Mouse (Mus musculus) embryonic facial prominence, embryonic 15.5 days (tissue): ENCODE data around the gene Insyn1. TPM values are rescaled to one million over a fixed set of nuclear protein-coding genes. Genes with fewer than 3 reads are reported as not detected.
A peak's percentile ranks its signal among the peaks of the same experiment; 100 is the strongest.

Source experiments
- ATAC-seq: fragments of 200-750 bp; cut with Nextera tagmentation; 2 replicates; pipeline ENCODE4 v1.8.0; 2017; ENCODE audit warnings: low read depth, moderate TSS enrichment; ENCODE audit not compliant: insufficient number of reproducible peaks, low FRiP score, low TSS enrichment
- H3K27ac ChIP-seq: fragments of 300-500 bp; sonication (generic); replicated peaks from 2 replicates; pipeline ENCODE4 v1.5.1; 2015; ENCODE audit warnings: mild to moderate bottlenecking, inconsistent platforms
- H3K27me3 ChIP-seq: fragments of 300-500 bp; sonication (generic); 2 replicates; pipeline ENCODE4 v1.6.1; 2015; ENCODE audit warnings: inconsistent platforms
- H3K36me3 ChIP-seq: fragments of 300-500 bp; sonication (generic); 2 replicates; pipeline ENCODE4 v1.6.1; 2015; ENCODE audit warnings: mild to moderate bottlenecking, inconsistent platforms
- H3K4me1 ChIP-seq: fragments of 300-500 bp; sonication (generic); 2 replicates; pipeline ENCODE4 v1.6.1; 2015; ENCODE audit warnings: inconsistent platforms
- H3K4me2 ChIP-seq: fragments of 300-500 bp; sonication (generic); replicated peaks from 2 replicates; pipeline ENCODE4 v1.6.1; 2015; ENCODE audit warnings: mild to moderate bottlenecking, inconsistent platforms
- H3K4me3 ChIP-seq: fragments of 300-500 bp; sonication (generic); replicated peaks from 2 replicates; pipeline ENCODE4 v1.5.1; 2015; ENCODE audit warnings: mild to moderate bottlenecking, inconsistent platforms
- H3K9ac ChIP-seq: fragments of 300-500 bp; sonication (generic); 2 replicates; pipeline ENCODE4 v1.6.1; 2015; ENCODE audit warnings: inconsistent platforms
- H3K9me3 ChIP-seq: fragments of 300-500 bp; sonication (generic); replicated peaks from 2 replicates; pipeline ENCODE4 v1.6.1; 2016; ENCODE audit warnings: inconsistent platforms
- WGBS: fragments of 180-500 bp; shearing (Covaris S2); methylation state at CpG from one replicate; pipeline ENCODE4 v1.1.7; 2015; 5-methylcytosine and 5-hydroxymethylcytosine counted together
- polyA plus RNA-seq: library from polyadenylated mRNA; unstranded; fragments of >200 nt; fragmentation: Nextera tagmentation; extraction: Ambion mirVana; gene quantifications from 2 replicates; pipeline ENCODE4 v1.2.1, GENCODE M21; 2015

The Insyn1 gene
- 3.7 and 4.6 TPM in 2 replicates for polyA plus RNA-seq

DNA sequence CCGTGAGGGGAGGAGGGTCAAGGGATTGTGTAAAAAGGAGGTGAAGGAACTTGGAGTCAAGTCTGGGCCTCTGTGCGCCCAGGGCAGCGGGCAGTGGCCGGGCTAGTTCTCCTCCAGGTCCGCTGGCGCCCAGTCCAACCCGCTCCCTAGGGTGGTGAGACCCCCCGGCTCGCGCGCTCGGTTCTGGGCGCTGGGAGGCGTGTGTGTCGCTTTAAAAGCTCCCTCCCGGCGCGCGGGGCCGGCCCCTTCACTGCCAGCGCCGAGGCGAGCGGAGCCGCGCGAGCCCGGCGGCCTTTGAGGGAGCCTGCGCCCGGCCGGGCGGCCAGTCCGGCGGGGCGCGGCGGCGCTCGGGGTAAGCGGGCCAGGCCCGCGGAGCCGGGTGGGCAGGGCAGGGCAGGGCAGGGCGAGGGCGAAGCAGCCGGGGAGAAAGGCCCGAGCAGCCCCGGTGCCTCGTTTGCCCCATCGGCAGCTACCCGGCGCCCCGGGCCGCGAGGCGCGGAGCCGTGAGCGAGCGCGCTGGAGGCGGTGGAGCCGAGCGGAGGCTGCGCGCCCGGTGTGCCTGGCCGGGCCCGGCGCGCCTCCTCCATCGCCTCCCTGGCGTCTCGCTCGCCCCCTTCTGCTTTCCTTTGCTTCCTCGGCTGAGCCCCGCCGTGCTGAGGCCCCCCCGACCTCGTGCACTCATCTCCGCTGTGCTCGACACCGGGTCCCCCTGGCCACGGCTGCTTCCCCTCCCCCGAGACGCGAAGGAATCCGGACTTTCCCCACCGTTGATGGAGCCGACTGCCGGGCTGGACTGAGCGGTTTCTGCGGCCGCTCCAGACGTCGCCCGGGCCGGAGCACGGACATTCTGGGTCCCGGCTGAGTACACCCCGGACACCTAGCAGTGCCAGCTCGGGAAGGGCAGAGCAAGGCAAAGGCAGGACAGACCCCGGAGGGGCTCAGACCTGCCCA lies at the start of gene Insyn1:
Insyn1 (plus strand) TSS at position 753 of the 951 bp plus-strand sequence.
- H3K4me3 ChIP-seq: peak within 1 kb of the TSS; percentile 68
- H3K36me3 ChIP-seq: no peaks in the 10 kb centered on the region
- peak within 1 kb of the TSS; percentile 86 for H3K27ac ChIP-seq
- H3K4me1 ChIP-seq: peaks cover 32% of the 10 kb centered on the region
- ATAC-seq: peak; percentile 85
- H3K4me2 ChIP-seq: peak within 1 kb of the TSS; percentile 93
- under 1% methylated on average over 86 of the region's 104 CpGs for WGBS
- no peaks in the 10 kb centered on the region for H3K9me3 ChIP-seq
- H3K9ac ChIP-seq: peak within 1 kb of the TSS; percentile 54
- peaks cover 16% of the 10 kb centered on the region; the same call in 1 of the 2 replicates for H3K27me3 ChIP-seq

DNA sequence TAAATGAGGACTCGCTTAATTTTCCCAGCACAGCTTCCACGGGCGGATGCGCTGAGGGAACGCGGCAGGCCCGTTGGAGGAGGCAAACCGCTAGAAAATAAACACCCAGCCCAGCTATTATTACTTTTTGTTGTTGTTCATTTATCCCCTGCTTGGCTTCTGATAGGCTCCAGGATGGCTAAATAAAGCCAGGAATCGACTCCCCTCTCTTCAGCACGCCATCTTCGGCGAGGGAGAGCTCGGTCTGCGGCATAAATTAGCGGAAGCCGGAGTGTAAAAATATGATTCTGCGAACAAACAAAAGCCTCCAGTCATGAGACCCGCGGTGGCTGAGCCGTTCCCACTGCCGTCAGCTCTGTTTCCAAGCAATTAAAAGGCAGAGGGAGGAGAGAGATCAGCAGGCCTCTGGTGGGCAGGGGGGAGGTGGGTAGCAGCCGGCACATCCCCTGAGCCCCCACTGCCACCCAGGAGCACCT lies 49.4 kb upstream of the Insyn1 start:
- no peak for ATAC-seq

DNA sequence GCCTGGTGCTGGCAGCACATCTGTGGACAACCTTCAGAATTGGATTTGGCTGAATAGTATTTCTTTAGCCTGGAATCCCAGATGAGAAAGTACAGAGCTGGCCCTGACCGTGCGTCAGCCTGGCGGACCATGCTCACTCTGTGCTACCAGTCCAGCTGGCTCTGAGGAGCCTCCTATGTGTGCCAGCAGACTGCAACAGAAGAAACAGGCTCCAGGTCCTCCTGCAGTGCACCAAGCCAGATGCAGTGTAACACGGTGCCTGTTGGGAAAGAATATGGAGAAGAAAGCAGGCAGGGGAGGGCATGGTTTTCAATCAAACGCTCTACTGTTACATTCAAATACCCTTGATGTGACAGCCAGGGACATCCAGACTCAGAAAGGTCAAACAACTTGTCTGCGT lies 48.3 kb upstream of the Insyn1 start:
- Histone ChIP-seq H3K4me2 (no peak overlapping the region), H3K9me3 (no peaks in the 10 kb centered on the region), H3K9ac (no peak overlapping the region), H3K36me3 (no peaks in the 10 kb centered on the region), H3K4me1 (peaks cover 29% of the 10 kb centered on the region), H3K27ac (no peak overlapping the region), H3K27me3 (no peaks in the 10 kb centered on the region), H3K4me3 (no peak overlapping the region)
- WGBS: 59% methylated on average over 6 of the region's 6 CpGs
- no peak for ATAC-seq

More for the DNA sequence above, 49.4 kb upstream of the Insyn1 start:
- Histone ChIP-seq H3K4me1 (peaks cover 29% of the 10 kb centered on the region), H3K9ac (no peak overlapping the region), H3K9me3 (no peaks in the 10 kb centered on the region), H3K36me3 (no peaks in the 10 kb centered on the region), H3K4me3 (no peak overlapping the region), H3K27ac (no peak overlapping the region), H3K27me3 (no peaks in the 10 kb centered on the region), H3K4me2 (no peak overlapping the region)
- 71% methylated on average over 22 of the region's 22 CpGs for WGBS

DNA sequence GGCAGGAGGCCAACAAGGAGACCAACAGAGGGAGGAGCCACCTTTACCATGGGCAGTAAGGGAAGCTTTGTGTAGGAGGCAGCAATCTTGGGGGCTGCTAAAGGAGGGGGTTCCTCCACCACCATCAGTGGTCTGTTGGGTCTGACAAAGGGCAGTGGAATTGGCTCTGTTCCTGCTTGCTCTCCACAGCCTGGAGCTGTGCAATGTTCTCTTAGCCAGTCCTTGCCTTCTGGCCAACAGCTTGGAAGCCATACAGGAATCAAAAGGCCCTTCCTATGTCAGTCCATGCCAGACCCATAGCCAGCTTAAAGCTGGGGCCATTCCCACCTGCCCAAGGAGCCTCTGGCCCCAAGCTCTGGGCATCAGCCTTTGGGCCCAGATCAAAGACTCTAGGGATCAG lies 47.8 kb upstream of the Insyn1 start:
- Histone ChIP-seq H3K4me3 (no peak overlapping the region), H3K4me1 (peaks cover 29% of the 10 kb centered on the region), H3K9ac (no peak overlapping the region), H3K36me3 (no peaks in the 10 kb centered on the region), H3K27me3 (no peaks in the 10 kb centered on the region), H3K9me3 (no peaks in the 10 kb centered on the region), H3K27ac (no peak overlapping the region), H3K4me2 (no peak overlapping the region)
- ATAC-seq: no peak

DNA sequence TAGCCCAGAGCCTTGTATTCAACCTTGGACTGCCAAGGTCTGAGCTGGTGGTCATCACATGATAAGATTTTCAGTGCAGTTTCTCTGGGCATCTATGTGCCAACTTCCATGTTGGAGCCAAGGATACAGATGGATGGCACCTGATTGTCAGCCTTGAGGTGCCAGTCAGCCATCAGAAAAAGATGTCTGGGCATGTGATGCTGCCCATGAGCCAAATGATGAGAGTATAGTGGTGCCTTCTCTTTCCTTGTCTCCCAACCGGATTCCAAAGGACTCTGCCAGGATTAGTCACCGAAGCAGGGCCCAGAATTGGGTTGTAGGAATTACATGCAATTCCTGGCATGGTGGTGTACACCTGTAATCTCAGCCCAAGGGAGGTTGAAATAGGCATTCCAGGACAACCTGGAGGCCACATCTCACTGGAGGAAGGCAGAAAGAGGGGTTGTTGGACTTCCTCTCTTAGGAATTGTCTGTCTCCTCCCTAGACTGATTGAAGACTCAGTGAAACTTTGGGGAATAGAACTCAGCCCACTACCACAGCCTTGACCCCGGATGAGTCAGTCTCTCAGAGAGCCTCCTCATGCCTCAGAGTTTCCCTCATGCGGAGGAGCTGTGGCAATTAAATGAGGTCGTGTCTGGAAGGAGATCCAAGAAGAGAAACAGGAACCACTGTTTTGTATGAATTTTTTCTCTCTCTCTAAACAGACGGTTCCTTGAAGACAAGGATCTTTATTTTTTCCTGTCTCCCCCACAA lies 46.9 kb upstream of the Insyn1 start:
- no peaks in the 10 kb centered on the region for H3K9me3 ChIP-seq
- peak overlapping the region; percentile 69 for H3K27ac ChIP-seq
- no peak overlapping the region for H3K4me2 ChIP-seq
- ATAC-seq: 0 out of 2 replicates have a peak, but pooled peaks have one; percentile 47
- no peaks in the 10 kb centered on the region for H3K36me3 ChIP-seq
- H3K4me3 ChIP-seq: no peak overlapping the region
- H3K4me1 ChIP-seq: peaks cover 29% of the 10 kb centered on the region
- H3K27me3 ChIP-seq: no peaks in the 10 kb centered on the region
- 40% methylated on average over 6 of the region's 6 CpGs for WGBS
- no peak overlapping the region for H3K9ac ChIP-seq

DNA sequence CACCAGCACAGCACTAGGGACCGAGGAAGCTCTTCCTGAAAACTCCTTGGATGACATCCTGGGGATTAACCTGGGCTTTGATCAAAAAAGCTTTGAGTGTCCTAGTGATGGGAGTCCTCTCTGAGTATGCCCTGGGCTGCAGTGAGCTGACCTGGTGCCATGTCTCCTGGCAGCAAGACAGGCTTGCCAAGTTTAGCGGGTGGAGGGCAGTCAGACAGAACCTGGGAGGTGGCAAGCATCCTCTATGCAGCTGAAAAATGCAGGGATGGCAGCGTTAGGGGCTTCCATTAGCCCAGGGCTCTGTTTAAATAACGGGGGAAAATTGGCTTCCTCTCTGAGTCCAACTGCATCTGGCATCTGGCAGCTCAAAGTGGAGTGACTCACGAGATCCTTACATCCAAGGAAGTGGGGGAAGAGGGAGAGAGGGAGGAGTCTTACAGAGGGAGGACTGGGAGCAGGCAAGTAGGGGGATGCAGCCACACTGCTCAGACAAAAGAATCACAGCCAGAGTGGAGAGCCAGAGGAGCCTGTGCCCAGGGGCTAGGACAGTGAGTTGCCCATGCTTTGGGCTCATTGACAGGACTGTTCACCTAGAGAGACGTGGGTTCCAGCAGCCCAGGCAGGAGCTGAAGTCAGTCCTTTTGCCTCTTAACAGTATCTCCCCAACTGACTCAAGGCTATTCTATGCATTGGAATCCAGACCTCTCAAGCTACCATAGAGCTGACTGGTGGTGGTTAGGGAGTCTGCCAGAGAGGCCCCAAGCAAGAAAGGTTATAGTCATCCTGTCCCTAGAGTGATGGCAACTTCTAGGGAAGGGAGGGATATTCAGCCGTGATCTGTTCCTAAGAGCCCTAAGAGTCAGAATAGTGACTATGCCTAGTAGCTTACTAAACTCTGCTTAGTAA lies 46.0 kb upstream of the Insyn1 start:
- Histone ChIP-seq H3K9ac (no peak overlapping the region), H3K36me3 (no peaks in the 10 kb centered on the region)
- WGBS: 22% methylated on average over 7 of the region's 7 CpGs

DNA sequence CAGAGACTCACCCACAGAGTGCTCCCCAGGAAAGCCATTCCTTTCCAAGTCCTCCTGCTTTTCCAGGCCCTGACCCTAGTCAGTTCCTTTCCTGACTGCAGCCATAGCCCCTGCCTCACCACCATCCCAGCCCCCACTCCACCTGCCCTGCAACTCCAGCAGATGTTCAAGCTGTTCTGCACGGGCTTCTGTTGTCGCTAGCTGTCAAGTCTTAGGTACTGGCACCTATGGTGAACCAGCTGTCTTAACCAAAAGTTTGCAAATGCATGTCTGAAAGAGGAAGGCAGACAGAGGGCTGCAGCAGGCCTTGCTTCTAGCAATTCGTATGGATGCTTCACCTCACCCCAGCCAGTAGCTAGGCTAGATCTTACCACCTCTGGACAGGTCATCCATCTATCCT lies 45.3 kb upstream of the Insyn1 start:
- Histone ChIP-seq H3K4me1 (peaks cover 29% of the 10 kb centered on the region), H3K9me3 (no peaks in the 10 kb centered on the region), H3K27me3 (no peaks in the 10 kb centered on the region), H3K4me3 (no peak overlapping the region), H3K4me2 (no peak overlapping the region), H3K27ac (0 out of 2 replicates have a peak overlapping the region, but pooled peaks have one; percentile 69), H3K9ac (no peak overlapping the region), H3K36me3 (no peaks in the 10 kb centered on the region)
- WGBS: 82% methylated on average over 3 of the region's 3 CpGs
- no peak for ATAC-seq

More for the DNA sequence above, 46.0 kb upstream of the Insyn1 start:
- H3K27me3 ChIP-seq: no peaks in the 10 kb centered on the region
- ATAC-seq: peak; percentile 70
- peak overlapping the region; percentile 69 for H3K27ac ChIP-seq
- peaks cover 29% of the 10 kb centered on the region for H3K4me1 ChIP-seq
- H3K9me3 ChIP-seq: no peaks in the 10 kb centered on the region
- H3K4me2 ChIP-seq: no peak overlapping the region
- H3K4me3 ChIP-seq: no peak overlapping the region

DNA sequence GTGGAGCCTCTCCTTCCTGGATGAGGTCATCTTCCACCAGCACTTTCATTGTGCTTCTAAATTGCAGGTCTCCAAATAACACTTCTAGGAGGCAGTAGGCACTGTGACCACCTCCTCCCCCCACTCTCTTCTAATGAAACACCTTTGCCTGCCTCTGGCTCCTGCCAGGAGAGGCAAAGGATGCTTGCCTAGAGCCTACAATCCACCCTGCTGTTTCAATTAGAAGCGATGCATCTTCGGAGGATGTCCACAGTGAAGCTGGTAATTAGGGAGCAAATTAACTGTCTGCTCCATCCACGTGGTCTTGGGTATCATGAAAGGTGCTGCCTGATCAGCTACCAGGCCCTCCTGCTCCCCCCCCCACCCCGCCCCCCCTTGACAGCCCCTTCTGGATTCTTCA lies 41.6 kb upstream of the Insyn1 start:
- Histone ChIP-seq H3K9me3 (no peaks in the 10 kb centered on the region), H3K4me1 (peaks cover 11% of the 10 kb centered on the region), H3K4me2 (no peak overlapping the region), H3K9ac (no peak overlapping the region), H3K36me3 (no peaks in the 10 kb centered on the region), H3K27me3 (no peaks in the 10 kb centered on the region), H3K27ac (no peak overlapping the region), H3K4me3 (no peak overlapping the region)
- 30% methylated on average over 4 of the region's 4 CpGs for WGBS
- no peak for ATAC-seq

DNA sequence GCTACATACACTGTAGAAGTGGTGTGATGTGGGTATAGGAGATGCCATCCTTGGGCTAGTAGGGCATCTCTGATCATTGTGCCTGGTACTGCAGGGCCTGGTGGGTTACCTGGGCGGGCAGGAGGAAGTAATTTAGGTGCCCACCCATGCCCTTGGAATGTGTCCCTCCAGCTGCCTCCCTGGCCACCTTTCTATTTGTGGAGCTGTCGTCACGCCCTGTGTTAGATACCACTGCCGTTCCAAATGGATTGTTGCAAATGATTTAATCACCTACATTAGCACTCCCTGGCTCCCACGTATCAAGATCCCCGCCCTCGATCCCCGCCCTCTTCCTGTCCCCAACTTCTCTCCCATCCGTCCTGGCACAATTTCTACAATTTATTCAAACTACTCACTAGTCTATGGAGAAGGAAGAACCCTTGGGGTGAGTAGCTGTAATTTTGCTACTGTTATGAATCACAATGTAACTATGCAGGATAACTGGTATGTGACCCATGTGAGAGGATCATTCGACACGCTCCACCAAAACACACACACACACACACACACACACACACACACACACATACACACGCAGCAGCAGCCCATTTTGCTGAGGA lies 40.3 kb upstream of the Insyn1 start:
- no peaks in the 10 kb centered on the region for H3K27me3 ChIP-seq
- no peak overlapping the region for H3K4me3 ChIP-seq
- no peaks in the 10 kb centered on the region for H3K36me3 ChIP-seq
- no peak overlapping the region for H3K4me2 ChIP-seq
- no peak for ATAC-seq
- H3K4me1 ChIP-seq: no peaks in the 10 kb centered on the region; the same call in 1 of the 2 replicates
- H3K9me3 ChIP-seq: no peaks in the 10 kb centered on the region
- H3K27ac ChIP-seq: no peak overlapping the region
- no peak overlapping the region for H3K9ac ChIP-seq
- WGBS: 69% methylated on average over 12 of the region's 12 CpGs

DNA sequence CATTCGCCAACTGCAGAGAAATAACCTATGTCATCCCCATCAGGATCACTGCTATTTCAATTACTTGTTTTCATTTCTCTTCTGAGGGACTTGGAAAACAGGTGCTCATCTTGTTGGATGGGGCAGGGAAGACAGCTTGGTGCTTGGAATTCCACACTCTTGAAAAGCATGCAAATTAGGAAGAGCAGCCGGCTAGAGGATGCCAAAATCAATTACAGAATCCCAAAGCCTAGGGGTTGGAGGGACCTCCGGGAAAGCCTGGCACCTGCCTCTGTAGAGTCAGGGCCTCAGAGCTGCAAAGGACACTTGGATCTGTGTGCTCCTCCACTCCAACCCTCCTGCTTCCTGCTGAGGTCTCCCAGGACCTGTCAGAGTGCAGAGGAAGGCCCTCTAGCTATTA lies 38.9 kb upstream of the Insyn1 start:
- no peak for ATAC-seq
- H3K4me3 ChIP-seq: no peak overlapping the region
- no peaks in the 10 kb centered on the region for H3K9me3 ChIP-seq

More for the DNA sequence above, 38.9 kb upstream of the Insyn1 start:
- 20% methylated on average over 3 of the region's 3 CpGs for WGBS
- H3K9ac ChIP-seq: no peak overlapping the region
- H3K4me2 ChIP-seq: no peak overlapping the region
- H3K36me3 ChIP-seq: no peaks in the 10 kb centered on the region
- no peak overlapping the region for H3K27ac ChIP-seq
- H3K4me1 ChIP-seq: no peaks in the 10 kb centered on the region; the same call in 1 of the 2 replicates
- no peaks in the 10 kb centered on the region for H3K27me3 ChIP-seq
